Mouse (Mus musculus) 3134 (cell line): Measurements from ENCODE around the gene Lmnb2.

Experiments used
- DNase-seq: peaks from one replicate; pipeline ENCODE4 v3.0.0-alpha.2; 2011; ENCODE audit warnings: low spot score; ENCODE audit not compliant: insufficient read length; ENCODE audit errors: extremely low read depth

Gene Lmnb2

GRCm38 (mm10) chr10:80917779-80918434 is at the start of gene Lmnb2:
TSS of gene Lmnb2 (minus strand) at chr10:80918245.
- DNase-seq: peak; percentile 81

DNA sequence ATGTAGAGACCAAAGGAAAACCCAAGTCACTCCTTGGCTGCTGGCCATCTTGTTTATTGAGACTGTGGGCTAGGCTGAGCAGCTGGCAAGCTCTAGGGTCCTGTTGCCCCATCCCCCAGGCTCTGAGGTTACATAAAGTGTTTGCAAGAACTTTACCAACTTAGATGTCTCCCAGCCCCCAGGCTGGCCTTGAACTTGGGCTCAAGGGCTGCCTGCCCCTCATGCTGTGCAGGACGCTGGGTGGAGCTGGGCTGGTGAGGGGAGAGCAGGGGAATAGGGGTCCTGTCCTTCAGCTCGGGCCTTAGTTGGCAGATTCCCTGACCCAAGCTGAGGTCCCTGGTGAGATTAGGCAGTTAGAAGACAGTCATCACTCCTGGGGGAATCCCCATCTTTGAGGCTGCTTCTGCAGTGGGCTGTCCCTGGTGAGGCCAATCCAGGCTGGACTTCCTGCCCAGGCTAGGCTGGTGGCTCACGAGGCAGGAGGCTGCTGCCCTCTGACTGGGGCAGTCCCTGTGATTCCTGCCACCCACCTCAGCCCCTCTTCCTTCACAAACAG is 49.1 kb upstream of the Lmnb2 start:
- DNase-seq: peak; percentile 68

DNA sequence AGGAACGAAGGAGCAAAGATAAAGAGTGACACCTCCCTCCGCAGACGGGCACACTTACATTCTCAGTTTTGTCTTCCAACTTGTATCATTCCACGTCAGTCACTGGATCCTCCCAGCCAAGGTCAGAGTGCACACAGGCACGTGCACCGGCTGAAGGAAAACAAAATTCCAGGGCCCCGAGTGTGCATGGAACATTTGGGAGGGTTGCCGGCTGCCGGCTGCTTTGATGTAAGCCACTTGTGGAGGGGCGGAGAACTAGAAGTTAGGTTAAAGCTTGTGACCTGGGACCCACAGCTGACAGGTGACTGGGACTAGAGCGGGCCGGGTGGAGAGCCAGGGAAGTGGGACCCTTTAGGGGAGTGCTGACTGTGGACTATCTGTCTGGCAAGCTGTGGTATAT is 48.3 kb upstream of the Lmnb2 start:
- no peak for DNase-seq

DNA sequence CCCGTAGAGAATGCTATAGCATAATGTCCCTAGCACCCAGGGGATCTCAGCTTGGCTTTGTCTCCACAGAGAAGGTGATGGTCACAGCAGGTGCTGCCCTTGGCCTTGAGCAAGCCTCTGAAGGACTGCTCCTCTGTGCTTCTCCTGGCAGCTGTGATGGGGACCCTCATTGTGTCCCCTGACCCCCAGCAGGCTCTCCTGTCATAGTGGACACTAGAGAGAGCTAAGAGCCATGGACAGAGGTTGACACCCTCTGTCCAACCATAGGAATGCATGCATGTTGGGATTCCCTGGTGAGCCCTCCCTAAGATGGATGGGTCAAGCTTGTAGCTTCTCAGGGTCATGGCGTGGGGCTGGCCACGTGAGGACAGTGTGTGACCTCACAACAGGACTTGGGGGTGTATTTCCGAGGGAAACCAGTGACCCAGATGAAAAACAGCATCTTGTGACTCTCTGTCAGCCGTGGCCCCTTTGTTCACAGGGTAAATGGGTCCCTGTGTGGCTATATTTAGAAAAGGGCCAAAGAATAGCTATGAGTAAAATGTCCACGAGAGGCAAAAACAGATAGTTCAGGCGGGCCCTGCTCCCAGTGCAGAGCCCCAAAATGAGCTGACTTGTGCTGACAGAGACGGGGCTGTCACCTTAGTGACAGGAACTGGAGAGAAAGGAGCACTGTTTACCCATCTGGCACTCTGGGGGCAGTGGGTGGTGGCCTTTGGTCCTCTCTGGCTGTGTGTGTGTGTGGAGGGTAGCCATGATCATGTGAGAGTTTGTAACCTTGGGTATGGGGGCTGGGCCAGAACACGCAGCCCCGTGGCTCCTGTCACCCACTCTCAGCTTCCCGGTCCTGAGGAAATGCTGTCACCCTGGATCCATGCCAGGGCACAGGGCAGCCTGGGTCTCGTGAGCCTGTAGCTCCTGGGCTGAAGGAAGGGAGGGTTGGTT is 45.3 kb upstream of the Lmnb2 start:
- no peak for DNase-seq

DNA sequence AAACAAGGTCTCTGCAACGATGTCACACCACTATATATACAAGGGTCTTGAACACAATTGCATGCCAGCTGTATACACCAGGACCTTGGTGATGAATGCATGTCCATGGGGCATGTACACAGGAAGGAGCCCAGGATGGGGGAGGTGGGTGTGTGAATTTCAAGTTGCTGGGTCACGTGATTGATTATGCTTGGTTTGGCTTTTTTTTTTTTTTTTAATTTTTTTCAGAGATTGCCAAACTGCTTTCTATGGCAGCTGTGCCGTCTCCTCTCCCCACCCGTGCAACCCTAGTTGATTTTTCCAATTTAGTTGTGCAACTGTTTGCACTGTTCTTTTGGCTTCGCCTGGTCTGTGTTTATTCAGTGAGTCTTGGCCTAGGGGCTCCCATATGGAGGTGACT is 44.5 kb upstream of the Lmnb2 start:
- DNase-seq: no peak

DNA sequence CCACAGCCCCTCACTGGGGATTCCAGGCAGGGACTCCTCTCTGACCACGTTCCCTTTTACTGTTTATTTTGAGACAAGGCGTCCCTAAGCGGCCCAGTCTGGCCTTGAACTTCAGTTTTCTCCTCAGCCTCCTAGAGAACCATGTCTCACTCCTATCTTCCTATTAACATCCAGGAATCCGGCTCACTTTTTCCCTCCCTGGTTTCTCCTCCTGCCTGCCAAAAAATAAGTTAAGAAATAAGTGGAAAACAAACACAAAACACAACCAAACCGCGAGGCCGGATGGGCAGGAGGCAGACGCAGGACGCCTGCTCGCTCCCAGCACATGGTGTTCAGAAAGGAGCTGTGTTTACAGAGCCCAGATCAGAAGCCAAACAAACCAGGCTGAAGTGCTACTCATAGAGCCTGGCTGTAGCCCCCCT is 44.0 kb upstream of the Lmnb2 start:
- peak; percentile 57 for DNase-seq

DNA sequence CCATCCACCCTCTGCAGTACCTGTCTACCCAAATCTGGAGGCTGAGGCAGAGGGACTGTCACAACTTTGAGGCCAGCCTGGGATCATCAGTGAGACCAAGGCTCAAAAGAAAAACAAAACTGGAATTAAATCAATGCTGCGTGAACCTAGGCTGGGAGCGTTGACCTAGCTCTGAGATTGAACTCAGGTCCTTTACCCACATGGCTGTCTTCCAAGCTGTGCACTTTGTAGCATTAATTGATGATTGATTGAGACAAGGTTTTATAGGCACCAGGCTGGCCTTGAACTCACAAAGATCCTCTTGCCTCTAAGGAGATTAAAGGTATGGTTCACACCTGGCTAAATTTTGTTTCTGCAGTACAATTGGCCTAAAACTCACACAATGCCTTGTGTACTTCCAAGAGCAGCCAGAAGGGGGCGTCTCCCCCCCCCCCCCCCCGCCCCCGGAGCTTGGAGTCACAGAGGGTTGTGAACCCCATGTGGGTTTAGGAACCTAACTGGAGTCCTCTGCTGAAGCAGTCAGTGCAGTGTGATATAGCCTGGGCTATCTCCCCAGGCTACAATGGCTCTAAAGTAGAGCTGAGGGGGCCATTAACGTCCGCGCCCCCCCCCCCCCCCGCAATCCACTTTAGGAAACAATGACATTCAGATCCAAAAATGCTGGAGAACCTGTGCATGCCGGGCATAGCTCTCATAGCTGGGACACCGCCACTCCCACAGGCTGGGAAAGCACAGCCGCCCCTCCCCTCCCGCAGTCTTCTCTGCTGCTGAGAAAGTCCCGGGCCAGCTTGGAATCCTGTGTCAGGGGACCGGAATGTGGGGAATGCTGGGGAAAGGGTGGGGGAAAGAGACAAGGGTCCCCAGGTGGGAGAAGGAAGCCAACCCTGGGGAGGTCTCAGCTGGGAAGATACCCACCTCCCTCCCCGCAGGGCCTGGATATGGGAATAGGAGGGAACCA is 42.8 kb upstream of the Lmnb2 start:
- DNase-seq: peak; percentile 92

- no peak for DNase-seq
Observed at GRCm38 (mm10) chr10:80958979-80959637, 41.1 kb upstream of the Lmnb2 start.

DNA sequence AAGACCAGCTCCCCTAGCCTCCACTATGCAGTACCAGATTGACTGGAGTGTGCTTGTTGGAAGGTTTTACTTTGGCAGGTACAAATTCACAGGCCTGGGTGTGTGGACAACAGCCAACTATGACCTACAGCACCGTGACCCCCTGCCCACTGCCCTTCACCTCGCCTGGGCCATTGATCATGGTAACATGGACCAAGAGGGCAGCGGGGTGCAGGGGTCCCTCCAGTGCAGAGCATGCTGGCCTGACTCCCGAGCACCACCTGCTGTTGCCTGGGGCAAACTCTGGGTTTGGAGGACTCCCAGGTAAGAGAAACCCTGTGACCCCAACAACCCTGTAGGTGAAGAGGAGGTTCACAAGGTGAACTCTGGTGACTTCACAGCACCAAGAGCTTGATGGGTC is 39.7 kb upstream of the Lmnb2 start:
- DNase-seq: no peak

DNA sequence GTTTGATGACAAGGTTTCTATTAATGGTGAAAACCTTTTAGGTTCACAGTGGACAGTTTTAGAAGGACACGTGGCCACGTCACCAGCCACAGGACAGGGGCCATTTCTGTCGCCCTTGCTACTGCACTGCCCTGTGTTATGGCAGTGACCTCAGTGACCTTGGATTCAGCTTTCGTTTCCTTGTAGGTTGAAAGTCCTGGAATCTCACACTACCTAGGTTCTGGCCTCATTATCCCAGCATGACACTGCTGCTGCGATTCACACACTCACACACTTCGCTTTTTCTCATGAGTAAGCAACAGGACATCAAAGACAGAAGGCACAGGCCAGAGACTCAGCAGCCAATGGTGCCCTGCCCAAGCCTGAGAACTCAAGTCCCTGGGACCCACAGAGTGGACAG is 38.9 kb upstream of the Lmnb2 start:
- DNase-seq: no peak

- no peak for DNase-seq
Observed at GRCm38 (mm10) chr10:80956385-80956784, 38.3 kb upstream of the Lmnb2 start.

- DNase-seq: peak; percentile 92
Observed at GRCm38 (mm10) chr10:80955536-80955935, 37.5 kb upstream of the Lmnb2 start.

- peak; percentile 61 for DNase-seq
Observed at GRCm38 (mm10) chr10:80954843-80955242, 36.8 kb upstream of the Lmnb2 start.

DNA sequence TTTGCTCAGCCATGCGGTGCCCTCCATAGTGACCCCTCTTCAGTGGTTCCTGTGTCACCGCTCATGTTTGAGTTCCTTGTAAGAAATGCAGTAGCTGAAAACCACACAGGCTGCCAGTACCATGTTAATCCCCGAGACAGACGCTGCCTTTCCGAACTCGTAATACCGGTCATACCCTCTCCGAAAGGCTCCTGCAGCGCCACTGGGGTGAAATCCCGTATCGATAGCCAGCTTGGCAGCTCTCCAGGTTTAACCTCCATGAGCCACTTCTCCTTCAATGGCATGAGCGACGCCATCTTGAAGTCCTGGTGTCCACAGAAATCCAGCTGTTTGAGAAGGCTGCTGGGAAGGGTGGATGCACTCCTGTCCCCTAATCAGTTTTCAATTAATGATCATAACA is 36.4 kb upstream of the Lmnb2 start:
- DNase-seq: peak; percentile 47

DNA sequence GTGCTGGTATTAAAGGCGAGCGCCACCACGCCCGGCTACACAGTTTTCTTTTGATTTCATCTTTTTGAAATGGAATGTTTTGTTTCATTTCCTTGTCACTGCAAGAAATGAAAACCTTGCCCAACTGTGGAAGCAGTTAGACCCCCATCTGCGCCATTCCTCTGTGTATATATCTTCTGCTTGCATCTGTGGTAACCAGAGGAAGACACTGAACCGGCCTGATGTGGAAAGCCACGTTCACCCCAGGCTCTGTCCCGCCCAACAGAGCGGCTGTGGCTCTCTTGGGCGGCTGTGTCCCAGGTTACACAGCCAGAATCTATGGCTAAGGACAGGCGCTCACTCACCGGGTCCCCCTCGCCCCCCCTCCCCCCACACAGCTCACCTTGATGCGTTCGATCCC is 34.4 kb upstream of the Lmnb2 start:
- no peak for DNase-seq

DNA sequence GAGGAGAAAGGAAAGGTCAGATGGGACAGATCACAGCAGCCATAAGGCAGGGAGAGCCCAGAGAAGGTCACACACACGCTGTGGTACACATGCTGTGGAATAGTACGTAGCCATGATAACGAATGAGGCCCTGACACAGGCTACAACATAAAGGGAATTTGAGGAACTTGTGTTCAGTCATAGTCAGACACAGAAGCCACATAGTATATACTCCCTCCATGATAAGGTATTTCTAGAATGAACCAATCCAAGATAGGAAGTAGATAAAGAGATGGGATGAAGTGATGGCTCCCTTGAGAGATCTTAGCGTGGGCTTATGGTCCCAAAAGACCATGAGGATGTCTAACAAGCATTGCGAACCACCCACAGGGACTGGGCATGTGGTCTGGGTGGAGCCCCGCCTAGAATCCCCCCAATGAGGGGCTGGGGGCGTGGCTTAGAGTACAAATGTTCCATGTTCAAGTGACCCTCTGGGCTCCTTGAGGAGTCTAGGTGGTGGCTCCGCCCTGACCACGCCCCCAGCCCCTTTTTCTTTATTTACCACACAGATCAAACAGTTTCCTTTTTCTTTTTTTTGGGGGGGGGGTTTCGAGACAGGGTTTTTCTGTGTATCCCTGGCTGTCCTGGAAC is 33.8 kb upstream of the Lmnb2 start:
- DNase-seq: no peak

GRCm38 (mm10) chr10:80950314-80950713 is 32.3 kb upstream of the Lmnb2 start:
- no peak for DNase-seq

DNA sequence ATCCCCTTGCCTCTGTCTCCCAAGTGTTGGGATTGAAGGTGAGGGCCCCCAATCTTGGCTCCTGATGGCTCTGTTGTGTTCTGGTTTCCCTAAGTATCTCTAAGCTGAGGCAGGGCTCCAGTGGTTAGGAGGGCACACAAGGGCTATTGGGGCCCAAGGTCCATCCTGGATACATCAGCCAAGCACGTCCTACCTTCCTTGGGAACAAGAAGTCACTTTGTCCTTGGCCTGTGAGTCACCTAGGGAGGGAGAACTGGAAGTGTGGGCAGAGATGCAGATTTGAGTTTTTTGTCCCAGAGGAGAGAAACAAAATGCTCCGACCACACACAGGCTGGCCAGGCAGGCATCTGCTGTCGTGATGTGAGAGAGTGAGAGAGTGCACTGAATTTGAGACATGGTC is 31.0 kb upstream of the Lmnb2 start:
- peak; percentile 51 for DNase-seq

GRCm38 (mm10) chr10:80948570-80948969 is 30.5 kb upstream of the Lmnb2 start:
- DNase-seq: peak; percentile 81

GRCm38 (mm10) chr10:80947802-80948201 is 29.8 kb upstream of the Lmnb2 start:
- DNase-seq: peak; percentile 63
